Mouse (Mus musculus) midbrain, embryonic 11.5 days (tissue): Measurements from ENCODE around the gene Rgs10. TPM values are rescaled to one million over a fixed set of nuclear protein-coding genes. Genes with fewer than 3 reads are reported as not detected.

Source experiments
- ATAC-seq: fragments of 200-750 bp; cut with Nextera tagmentation; 2 replicates; pipeline ENCODE4 v1.8.0; 2017; ENCODE audit warnings: moderate TSS enrichment, moderate library complexity; ENCODE audit not compliant: low FRiP score
- DNase-seq: peaks from one replicate; pipeline ENCODE4 v3.0.0; 2015; ENCODE audit warnings: low spot score; ENCODE audit errors: missing footprints
- H3K27ac ChIP-seq: fragments of 300-500 bp; sonication (generic); 2 replicates; pipeline ENCODE4 v1.5.1; 2014; ENCODE audit warnings: low read depth, low read length
- H3K27me3 ChIP-seq: fragments of 300-500 bp; sonication (generic); 2 replicates; pipeline ENCODE4 v1.6.1; 2014; ENCODE audit warnings: mild to moderate bottlenecking, low read length, moderate library complexity, mixed read lengths; ENCODE audit not compliant: control insufficient read depth, insufficient read depth
- H3K36me3 ChIP-seq: fragments of 300-500 bp; sonication (generic); 2 replicates; pipeline ENCODE4 v1.6.1; 2014; ENCODE audit warnings: mild to moderate bottlenecking, low read length, moderate library complexity, mixed read lengths; ENCODE audit not compliant: control insufficient read depth, insufficient read depth
- H3K4me1 ChIP-seq: fragments of 300-500 bp; sonication (generic); 2 replicates; pipeline ENCODE4 v1.6.1; 2014; ENCODE audit warnings: low read length; ENCODE audit not compliant: control insufficient read depth, insufficient read depth
- H3K4me2 ChIP-seq: fragments of 300-500 bp; sonication (generic); 2 replicates; pipeline ENCODE4 v1.6.1; 2014; ENCODE audit warnings: mild to moderate bottlenecking, moderate library complexity
- H3K4me3 ChIP-seq: fragments of 300-500 bp; sonication (generic); 2 replicates; pipeline ENCODE4 v1.5.1; 2014; ENCODE audit warnings: low read depth, low read length
- H3K9ac ChIP-seq: fragments of 300-500 bp; sonication (generic); 2 replicates; pipeline ENCODE4 v1.6.1; 2014; ENCODE audit warnings: low read length
- H3K9me3 ChIP-seq: fragments of 300-500 bp; sonication (generic); 2 replicates; pipeline ENCODE4 v1.6.1; 2016; ENCODE audit warnings: low read length; ENCODE audit not compliant: control insufficient read depth
- WGBS: fragments of 180-500 bp; shearing (Covaris S2); extraction: QIAGEN DNeasy Blood & Tissue Kit; methylation state at CpG from one replicate; pipeline ENCODE4 v1.1.7; 2014; 5-methylcytosine and 5-hydroxymethylcytosine counted together
- polyA plus RNA-seq: library from polyadenylated mRNA; unstranded; fragments of >200 nt; fragmentation: Nextera tagmentation; extraction: Ambion mirVana; gene quantifications from 2 replicates; pipeline ENCODE4 v1.2.1, GENCODE M21; 2014

The Rgs10 gene
- polyA plus RNA-seq, 1 experiment from 2014 or later = 10.0 TPM

- no peaks in the 10 kb centered on the region for H3K27me3 ChIP-seq
- H3K4me2 ChIP-seq = no peak overlapping the region
- H3K9ac ChIP-seq = no peak overlapping the region
- no peak for ATAC-seq
- H3K4me3 ChIP-seq = no peak overlapping the region
- H3K27ac ChIP-seq = no peak overlapping the region
- H3K9me3 ChIP-seq = no peaks in the 10 kb centered on the region
- H3K4me1 ChIP-seq = no peaks in the 10 kb centered on the region
- 93% methylated on average over 2 of the region's 2 CpGs for WGBS
- peaks cover 4% of the 10 kb centered on the region; the same call in 1 of the 2 replicates for H3K36me3 ChIP-seq
- DNase-seq = peak; percentile 65
Measured at GRCm38 (mm10) chr7:128440584-128440983, 22.0 kb upstream of the Rgs10 start.

DNA sequence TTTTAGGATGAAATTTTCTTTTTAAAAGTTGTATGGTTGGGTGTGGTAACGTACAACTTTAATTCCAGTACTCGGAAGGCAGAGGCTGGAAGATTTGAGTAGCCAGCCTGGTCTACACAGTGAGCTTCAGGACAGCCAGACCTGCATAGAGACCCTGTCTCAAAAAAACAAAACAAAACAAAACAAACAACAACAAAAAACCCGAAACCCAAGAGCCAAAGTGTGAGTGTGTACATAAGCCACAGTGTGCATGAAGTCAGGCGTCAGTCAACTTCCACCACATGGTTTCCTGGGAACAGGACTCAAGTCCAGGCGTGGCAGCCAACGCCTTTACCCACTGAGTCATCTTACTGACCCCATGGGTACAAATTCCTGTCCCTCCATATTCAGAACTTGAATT is 20.7 kb upstream of the Rgs10 start:
- peak; percentile 57 for DNase-seq
- Histone ChIP-seq H3K9ac (no peak overlapping the region), H3K4me1 (no peaks in the 10 kb centered on the region), H3K27me3 (no peaks in the 10 kb centered on the region), H3K27ac (no peak overlapping the region), H3K9me3 (no peaks in the 10 kb centered on the region), H3K36me3 (peaks cover 2% of the 10 kb centered on the region; the same call in 1 of the 2 replicates), H3K4me2 (no peak overlapping the region), H3K4me3 (no peak overlapping the region)
- no peak for ATAC-seq
- WGBS = 97% methylated on average over 6 of the region's 6 CpGs

DNA sequence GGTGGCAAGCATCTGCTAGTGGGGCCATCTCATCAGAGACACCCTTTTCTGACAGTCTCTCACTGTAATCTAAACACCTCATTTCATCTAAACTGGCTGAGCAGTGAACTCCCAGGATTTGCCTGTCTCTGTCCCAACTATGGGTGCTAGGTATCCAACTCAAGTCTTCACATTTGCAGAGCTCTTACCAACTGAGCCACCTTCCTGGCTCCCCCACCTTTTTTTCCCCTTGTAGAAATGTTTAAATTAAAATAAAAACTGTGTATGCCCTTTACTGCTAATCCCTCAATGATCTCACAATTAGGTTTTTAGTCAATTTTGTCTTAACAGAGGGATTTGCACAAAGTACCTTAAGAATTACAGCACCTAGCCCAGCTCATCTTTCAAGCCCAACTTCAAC is 19.6 kb upstream of the Rgs10 start:
- H3K4me2 ChIP-seq = no peak overlapping the region
- no peaks in the 10 kb centered on the region for H3K27me3 ChIP-seq
- H3K36me3 ChIP-seq = no peaks in the 10 kb centered on the region; the same call in 1 of the 2 replicates
- no peaks in the 10 kb centered on the region for H3K9me3 ChIP-seq
- H3K4me1 ChIP-seq = no peaks in the 10 kb centered on the region
- H3K27ac ChIP-seq = no peak overlapping the region
- no peak overlapping the region for H3K4me3 ChIP-seq
- peak; percentile 69 for DNase-seq
- no peak overlapping the region for H3K9ac ChIP-seq
- no peak for ATAC-seq

GRCm38 (mm10) chr7:128433213-128433612 is 14.7 kb upstream of the Rgs10 start:
- no peak overlapping the region for H3K4me3 ChIP-seq
- ATAC-seq = no peak
- no peak overlapping the region for H3K27ac ChIP-seq
- H3K9me3 ChIP-seq = no peaks in the 10 kb centered on the region
- H3K36me3 ChIP-seq = no peaks in the 10 kb centered on the region
- no peak overlapping the region for H3K4me2 ChIP-seq
- no peaks in the 10 kb centered on the region for H3K4me1 ChIP-seq
- no peak overlapping the region for H3K9ac ChIP-seq
- H3K27me3 ChIP-seq = no peaks in the 10 kb centered on the region
- DNase-seq = no peak
- 71% methylated on average over 1 of the region's 1 CpGs for WGBS

DNA sequence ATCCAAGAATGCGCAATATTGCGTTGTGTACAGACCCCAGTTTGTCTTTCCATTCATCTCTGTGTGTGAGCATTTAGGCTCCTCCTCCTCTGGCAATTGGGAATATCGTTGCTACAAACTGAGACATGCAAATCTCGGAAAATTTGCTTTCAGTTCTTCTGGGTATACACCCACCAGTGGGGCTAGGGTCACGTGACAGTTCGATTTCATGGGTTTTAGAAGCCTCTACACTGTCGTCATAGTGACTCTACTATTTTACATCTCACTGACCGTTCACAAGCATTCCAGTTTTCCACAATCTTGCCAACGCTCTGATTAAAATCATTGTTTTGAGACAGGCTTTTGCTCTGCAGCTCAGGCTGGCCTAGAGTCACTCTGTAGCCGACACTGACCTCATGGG is 14.0 kb upstream of the Rgs10 start:
- Histone ChIP-seq H3K4me1 (no peaks in the 10 kb centered on the region), H3K4me2 (no peak overlapping the region), H3K4me3 (no peak overlapping the region), H3K27ac (no peak overlapping the region), H3K9ac (no peak overlapping the region), H3K27me3 (no peaks in the 10 kb centered on the region), H3K9me3 (no peaks in the 10 kb centered on the region), H3K36me3 (no peaks in the 10 kb centered on the region)
- ATAC-seq (no peak), DNase-seq (no peak)
- WGBS = 69% methylated on average over 10 of the region's 10 CpGs

- no peak overlapping the region for H3K4me3 ChIP-seq
- H3K4me1 ChIP-seq = peaks cover 7% of the 10 kb centered on the region
- no peak for DNase-seq
- no peak overlapping the region for H3K4me2 ChIP-seq
- no peak overlapping the region for H3K27ac ChIP-seq
- no peaks in the 10 kb centered on the region for H3K9me3 ChIP-seq
- H3K27me3 ChIP-seq = peaks cover 35% of the 10 kb centered on the region
- ATAC-seq = no peak
- 79% methylated on average over 3 of the region's 3 CpGs for WGBS
- no peaks in the 10 kb centered on the region for H3K36me3 ChIP-seq
- H3K9ac ChIP-seq = no peak overlapping the region
Measured at GRCm38 (mm10) chr7:128422491-128422890, 3.9 kb upstream of the Rgs10 start.

GRCm38 (mm10) chr7:128421701-128422100 is 3.1 kb upstream of the Rgs10 start:
- WGBS = 87% methylated on average over 7 of the region's 7 CpGs
- Histone ChIP-seq H3K27me3 (peaks cover 43% of the 10 kb centered on the region), H3K36me3 (no peaks in the 10 kb centered on the region)

GRCm38 (mm10) chr7:128419690-128420089 is 1.1 kb upstream of the Rgs10 start:
- Histone ChIP-seq H3K9ac (no peak overlapping the region), H3K9me3 (no peaks in the 10 kb centered on the region), H3K4me1 (peaks cover 11% of the 10 kb centered on the region), H3K36me3 (no peaks in the 10 kb centered on the region), H3K4me2 (no peak overlapping the region), H3K27ac (no peak overlapping the region), H3K27me3 (peaks cover 54% of the 10 kb centered on the region), H3K4me3 (no peak overlapping the region)
- ATAC-seq (no peak), DNase-seq (peak; percentile 86)
- 4% methylated on average over 9 of the region's 9 CpGs for WGBS

More at GRCm38 (mm10) chr7:128421701-128422100, 3.1 kb upstream of the Rgs10 start:
- Histone ChIP-seq H3K9ac (no peak overlapping the region), H3K27ac (no peak overlapping the region), H3K9me3 (no peaks in the 10 kb centered on the region), H3K4me1 (peaks cover 11% of the 10 kb centered on the region), H3K4me2 (no peak overlapping the region), H3K4me3 (no peak overlapping the region)
- ATAC-seq = no peak
- no peak for DNase-seq

GRCm38 (mm10) chr7:128417226-128417929 is 1.2 kb downstream of the Rgs10 start:
- Histone ChIP-seq H3K9me3 (no peaks in the 10 kb centered on the region), H3K36me3 (no peaks in the 10 kb centered on the region), H3K4me1 (peaks cover 11% of the 10 kb centered on the region), H3K27ac (no peak overlapping the region), H3K27me3 (peaks cover 54% of the 10 kb centered on the region), H3K9ac (peak overlapping the region; percentile 60), H3K4me3 (peak overlapping the region; percentile 63), H3K4me2 (peak overlapping the region; percentile 90)
- DNase-seq = peak; percentile 96
- WGBS = 2% methylated on average over 32 of the region's 32 CpGs
- ATAC-seq = peak; percentile 10; the same call in 1 of the 2 replicates
